Mouse (Mus musculus) liver, postnatal 0 days (tissue): ENCODE measurements around the gene Pou2af1.

Experiments used
- CTCF ChIP-seq: sonication (generic); IDR thresholded peaks from 2 replicates; pipeline ENCODE4 v1.5.1; 2016; ENCODE audit warnings: antibody characterized with exemption, low read depth
- EP300 ChIP-seq: IDR thresholded peaks from 2 replicates; pipeline ENCODE4 v1.6.1; 2016; ENCODE audit warnings: antibody characterized with exemption, low read depth, mild to moderate bottlenecking

- TF ChIP-seq CTCF (no peak), EP300 (no peak)
Observed at GRCm38 (mm10) chr9:51271073-51271472, 57.6 kb downstream of the Pou2af1 start.
